In the genomic region with DNA sequence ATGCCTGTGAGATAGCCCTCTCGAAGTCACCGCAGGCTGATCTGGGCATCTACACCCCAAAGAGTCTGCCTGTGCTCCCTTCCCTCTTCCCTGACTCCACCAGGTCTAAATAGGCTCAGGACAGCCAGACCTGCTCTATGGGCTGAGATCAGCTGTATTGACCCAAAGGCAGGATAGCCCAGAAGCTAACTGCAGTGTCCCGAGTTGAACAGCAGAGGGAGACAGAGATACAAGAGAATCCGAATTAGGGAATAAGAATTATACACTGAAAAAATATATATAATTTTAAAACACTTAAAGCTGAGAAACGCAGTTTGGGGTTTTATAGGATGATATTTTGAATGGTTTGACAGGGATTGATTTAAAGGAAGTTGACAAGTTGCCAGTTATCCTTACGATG, we compare ENCODE assay signal across 10 mouse cellular contexts. TPM values are rescaled to one million over a fixed set of nuclear protein-coding genes. Genes with fewer than 3 reads are reported as not detected.
DNase-seq lines count a peak whose midpoint lies in the region; ATAC-seq and TF ChIP-seq lines count a peak whose summit lies in the region.
"Had no signal": no experiment of that assay in that cellular context is flagged by ENCODE, and none has a peak within 500 bp of the region (broad histone marks: within the 10 kb centered on the region; RNA-seq: fewer than 3 reads in every experiment).

No protein-coding gene starts in this region.

- H3K27ac ChIP-seq in hindbrain, embryonic 11.5 days (ENCODE audit: low read depth, low read length) = no peak overlapping the region
- no peak overlapping the region for H3K27ac ChIP-seq in hindbrain, embryonic 12.5 days
- no peak overlapping the region for H3K27ac ChIP-seq in ES-E14 (ENCODE audit: insufficient read depth, low read depth, low read length, poor library complexity, severe bottlenecking)
- H3K27ac ChIP-seq in bone marrow macrophage, adult 2 months (ENCODE audit: insufficient read depth, low read depth, low read length) = no peak overlapping the region

- H3K9ac ChIP-seq in hindbrain, embryonic 11.5 days (ENCODE audit: low read depth, low read length) = no peak overlapping the region; the same call in 1 of the 2 replicates
- H3K9ac ChIP-seq in hindbrain, embryonic 12.5 days = no peak overlapping the region
- H3K9ac ChIP-seq in ES-E14 (ENCODE audit: insufficient read depth, low read depth, low read length, poor library complexity, severe bottlenecking) = no peak overlapping the region

- no peak overlapping the region for H3K4me3 ChIP-seq in hindbrain, embryonic 11.5 days (ENCODE audit: low read depth, low read length)
- H3K4me3 ChIP-seq in hindbrain, embryonic 12.5 days = no peak overlapping the region
- no peak overlapping the region for H3K4me3 ChIP-seq in ES-E14 (ENCODE audit: insufficient read depth in 1 of 2, low read depth in 1 of 2, low read length in 2 of 2, poor library complexity in 1 of 2, severe bottlenecking in 1 of 2)
- no peak overlapping the region for H3K4me3 ChIP-seq in bone marrow macrophage, adult 2 months (ENCODE audit: insufficient read depth, low read length)
- H3K4me3 ChIP-seq: erythroblast, embryonic 14.5 days; myocyte had no signal

- in situ Hi-C loops in ES-E14 (cut with MboI; ENCODE audit: low sequenced_read_pairs in 2 of 2, unreplicated experiment in 2 of 2) = no loop called here

- DNase-seq in hindbrain, embryonic 11.5 days (ENCODE audit: low spot score) = peak; percentile 75
- peak; percentile 31 for DNase-seq in ES-E14 (ENCODE audit: low read depth, low spot score)
- peak; percentile 56 for DNase-seq in forelimb bud, embryonic 11.5 days (ENCODE audit: low read depth, low spot score)
- DNase-seq in layer of hippocampus, postnatal 14 days (ENCODE audit: low spot score in 2 of 2) = peak; percentile 6 to 57
- peak; percentile 53 for DNase-seq in mesoderm, embryonic 11.5 days (ENCODE audit: low read depth, low spot score)
- peak; percentile 16 to 39 for DNase-seq in thymus, postnatal 36 days

- H3K36me3 ChIP-seq in hindbrain, embryonic 11.5 days (ENCODE audit: control insufficient read depth, insufficient read depth, low read length) = no peaks in the 10 kb centered on the region
- H3K36me3 ChIP-seq in hindbrain, embryonic 12.5 days = no peaks in the 10 kb centered on the region
- no peaks in the 10 kb centered on the region for H3K36me3 ChIP-seq in ES-E14 (ENCODE audit: control insufficient read depth, insufficient read depth, low read length, poor library complexity, severe bottlenecking)

- ATAC-seq in hindbrain, embryonic 11.5 days (ENCODE audit: low FRiP score) = no peak
- no peak for ATAC-seq in hindbrain, embryonic 12.5 days (ENCODE audit: low FRiP score)

- 33% methylated on average over 6 of the region's 6 CpGs for WGBS in hindbrain, embryonic 11.5 days
- 33% methylated on average over 6 of the region's 6 CpGs for WGBS in hindbrain, embryonic 12.5 days

- no peak for TF ChIP-seq POLR2A in bone marrow macrophage, adult 2 months (IDR thresholded peaks at IDR 0.05; ENCODE audit: borderline replicate concordance, low read depth, low read length)

- no peaks in the 10 kb centered on the region for H3K4me1 ChIP-seq in hindbrain, embryonic 11.5 days (replicated peaks; ENCODE audit: control insufficient read depth, insufficient read depth, low read length)
- H3K4me1 ChIP-seq in hindbrain, embryonic 12.5 days = no peaks in the 10 kb centered on the region
- no peaks in the 10 kb centered on the region for H3K4me1 ChIP-seq in ES-E14 (ENCODE audit: control insufficient read depth in 2 of 2, insufficient read depth in 2 of 2, low read length in 2 of 2, poor library complexity in 1 of 2)
- H3K4me1 ChIP-seq in bone marrow macrophage, adult 2 months (ENCODE audit: control insufficient read depth, insufficient read depth, low read length) = no peaks in the 10 kb centered on the region

- H3K27me3 ChIP-seq in hindbrain, embryonic 11.5 days (ENCODE audit: control insufficient read depth, insufficient read depth, low read length) = no peaks in the 10 kb centered on the region
- no peaks in the 10 kb centered on the region for H3K27me3 ChIP-seq in hindbrain, embryonic 12.5 days

- no peak overlapping the region for H3K4me2 ChIP-seq in hindbrain, embryonic 11.5 days (replicated peaks; ENCODE audit: low read depth, low read length)
- no peak overlapping the region for H3K4me2 ChIP-seq in hindbrain, embryonic 12.5 days (replicated peaks)

- no peaks in the 10 kb centered on the region for H3K9me3 ChIP-seq in hindbrain, embryonic 11.5 days (ENCODE audit: control insufficient read depth, low read length)
- no peaks in the 10 kb centered on the region for H3K9me3 ChIP-seq in hindbrain, embryonic 12.5 days (replicated peaks)
- H3K9me3 ChIP-seq in ES-E14 (ENCODE audit: control insufficient read depth, insufficient read depth, low read depth, low read length) = no peaks in the 10 kb centered on the region

- peak; percentile 21; the same call in 1 of the 2 replicates for TF ChIP-seq CTCF in bone marrow macrophage, adult 2 months (IDR thresholded peaks at IDR 0.05; ENCODE audit: low read depth, low read length)

TF ChIP-seq in ES-E14, 5 proteins besides CTCF, POLR2A, EP300 and RAD21:
- TF ChIP-seq HCFC1 (IDR thresholded peaks at IDR 0.05; ENCODE audit: borderline replicate concordance, insufficient read depth, low read length) (no peak), ZC3H11A (IDR thresholded peaks at IDR 0.05; ENCODE audit: borderline replicate concordance, low read depth, low read length) (peak; percentile 43; the same call in 1 of the 2 replicates)

RNA-seq across cellular contexts. Expression of a gene that starts 56.2 kb away (rescaled TPM):
- polyA plus RNA-seq in hindbrain, embryonic 11.5 days (2014; fragmentation: Nextera tagmentation; extraction: Ambion mirVana) = 0.84 TPM in 1 of 2 replicates, not detected in the other
- polyA plus RNA-seq in hindbrain, embryonic 12.5 days (2016; fragmentation: Nextera tagmentation; extraction: Ambion mirVana) = 0.60 TPM in 1 of 2 replicates, not detected in the other
- not detected in 2 replicates for total RNA-seq in ES-E14 (2012; rRNA removed)
- not detected in 2 replicates for polyA plus RNA-seq in bone marrow macrophage, adult 2 months (2012; ENCODE audit: insufficient read depth, insufficient read length, missing spikeins)
- not detected for total RNA-seq in layer of hippocampus, postnatal 14 days (2021)
- polyA plus RNA-seq: erythroblast, embryonic 14.5 days had no signal
